In genomic region chr11:74569735-74570134, GRCm38 (mm10) we compare ENCODE assay signal across 15 mouse cellular contexts.
"Had no signal": no experiment of that assay in that cellular context is flagged by ENCODE, and none has a peak within 500 bp of the region (broad histone marks: within the 10 kb centered on the region; RNA-seq: fewer than 3 reads in every experiment).

No protein-coding gene starts in this region.

- H3K27me3 ChIP-seq: hindbrain, embryonic 15.5 days; liver, embryonic 13.5 days; midbrain, embryonic 13.5 days had no signal

- H3K4me3 ChIP-seq: hindbrain, embryonic 15.5 days; liver, embryonic 13.5 days; midbrain, embryonic 13.5 days had no signal

- ATAC-seq: intestine, postnatal 0 days; midbrain, embryonic 13.5 days had no signal

- H3K9ac ChIP-seq: hindbrain, embryonic 15.5 days; liver, embryonic 13.5 days; midbrain, embryonic 13.5 days had no signal

- H3K27ac ChIP-seq: hindbrain, embryonic 15.5 days; kidney, postnatal 0 days; macrophage; midbrain, embryonic 13.5 days; stomach, postnatal 0 days had no signal

- H3K9me3 ChIP-seq: hindbrain, embryonic 15.5 days; liver, embryonic 13.5 days; midbrain, embryonic 13.5 days had no signal

- H3K36me3 ChIP-seq: hindbrain, embryonic 15.5 days; liver, embryonic 13.5 days; midbrain, embryonic 13.5 days had no signal

- H3K4me2 ChIP-seq: hindbrain, embryonic 15.5 days; liver, embryonic 13.5 days; midbrain, embryonic 13.5 days had no signal

- DNase-seq: kidney, adult 2 months; kidney, postnatal 25 days; liver, embryonic 13.5 days; right cerebral cortex, adult 18-20 months; right cerebral cortex, postnatal 14 days; right cerebral cortex, postnatal 4 days; thymus, adult 2 months; thymus, postnatal 14 days; thymus, postnatal 4 days had no signal
